Mouse (Mus musculus): ENCODE data around the gene Cyp17a1.

GRCm38 (mm10) chr19:46653188-46653587 is 19.8 kb downstream of the Cyp17a1 start:
- TF ChIP-seq POLR2A (IDR thresholded peaks at IDR 0.05; ENCODE audit: borderline replicate concordance, extremely low read depth, low read depth, low read length) (no peak), CTCF (IDR thresholded peaks at IDR 0.05; ENCODE audit: insufficient read depth, low read length) (no peak)
